Mouse (Mus musculus): ENCODE measurements around the gene Ece1. TPM values are rescaled to one million over a fixed set of nuclear protein-coding genes. Genes with fewer than 3 reads are reported as not detected.

Ece1 gene
- polyA plus RNA-seq, 1 experiment from 2014 or later = 10.8 TPM

- ATAC-seq = no peak
- 92% methylated on average over 4 of the region's 4 CpGs for whole genome bisulfite sequencing
- peaks cover 40% of the 10 kb centered on the region for H3K36me3 ChIP-seq (ENCODE audit: poor library complexity, severe bottlenecking)
Measured at GRCm38 (mm10) chr4:137936134-137936533, 74.1 kb downstream of the Ece1 start.

GRCm38 (mm10) chr4:137940061-137940460, 78.0 kb downstream of the Ece1 start:
- peaks cover 26% of the 10 kb centered on the region for H3K4me1 ChIP-seq
- no peaks in the 10 kb centered on the region for H3K27me3 ChIP-seq
- no peak for ATAC-seq
- 83% methylated on average over 10 of the region's 10 CpGs for WGBS
- no peak overlapping the region for H3K4me3 ChIP-seq
- H3K36me3 ChIP-seq (ENCODE audit: poor library complexity, severe bottlenecking) = peaks cover 36% of the 10 kb centered on the region
- no peak overlapping the region for H3K9ac ChIP-seq
- H3K27ac ChIP-seq = 0 out of 2 replicates have a peak overlapping the region, but pooled peaks have one; percentile 15
- H3K4me2 ChIP-seq = no peak overlapping the region
- H3K9me3 ChIP-seq (replicated peaks) = no peaks in the 10 kb centered on the region

More at GRCm38 (mm10) chr4:137936134-137936533, 74.1 kb downstream of the Ece1 start:
- H3K27me3 ChIP-seq = peaks cover 9% of the 10 kb centered on the region; the same call in 1 of the 2 replicates
- no peaks in the 10 kb centered on the region; the same call in 1 of the 2 replicates for H3K9me3 ChIP-seq (replicated peaks)
- no peak overlapping the region for H3K4me3 ChIP-seq
- peaks cover 27% of the 10 kb centered on the region for H3K4me1 ChIP-seq
- H3K9ac ChIP-seq = no peak overlapping the region
- no peak overlapping the region for H3K4me2 ChIP-seq
- no peak overlapping the region for H3K27ac ChIP-seq

DNA sequence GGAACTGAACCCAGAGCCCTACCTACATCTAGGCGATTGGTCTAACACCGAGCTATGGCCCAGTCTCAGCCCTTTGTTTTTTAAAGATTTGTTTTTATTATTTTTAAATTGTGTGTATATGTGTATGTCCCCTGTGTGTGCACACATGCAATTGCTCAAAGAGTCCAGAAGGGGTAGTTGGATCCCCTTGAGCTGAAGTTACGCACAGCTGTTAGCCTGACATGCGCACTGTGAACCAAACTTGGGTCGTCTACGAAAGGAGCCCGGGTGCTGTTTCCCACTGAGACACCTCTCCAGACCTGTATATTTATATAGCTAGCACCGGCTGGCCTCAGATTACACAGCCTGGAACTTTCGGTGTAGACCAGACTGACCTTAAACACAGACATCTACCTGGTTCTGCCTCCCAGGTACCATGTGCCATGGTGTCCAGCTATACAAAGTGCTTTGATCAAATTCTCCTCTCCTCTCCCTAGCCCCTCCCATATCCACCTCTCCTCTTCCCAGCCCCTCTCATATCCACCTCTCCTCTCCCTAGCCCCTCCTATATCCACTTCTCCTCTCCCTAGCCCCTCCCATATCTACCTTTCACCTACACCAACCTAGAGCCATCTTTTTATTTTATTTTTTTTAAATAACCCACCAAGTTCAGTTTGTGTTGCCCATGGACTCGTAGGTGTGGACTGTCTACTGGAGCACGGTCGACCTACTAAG, 79.3 kb downstream of the Ece1 start:
- no peak overlapping the region for H3K9ac ChIP-seq
- H3K36me3 ChIP-seq (ENCODE audit: poor library complexity, severe bottlenecking) = peaks cover 34% of the 10 kb centered on the region
- no peak for ATAC-seq
- WGBS = 94% methylated on average over 12 of the region's 12 CpGs
- no peak overlapping the region for H3K4me2 ChIP-seq
- peaks cover 26% of the 10 kb centered on the region for H3K4me1 ChIP-seq
- H3K9me3 ChIP-seq (replicated peaks) = no peaks in the 10 kb centered on the region
- no peaks in the 10 kb centered on the region for H3K27me3 ChIP-seq
- no peak overlapping the region for H3K4me3 ChIP-seq
- no peak overlapping the region for H3K27ac ChIP-seq

GRCm38 (mm10) chr4:137941871-137942781, 80.1 kb downstream of the Ece1 start:
- no peaks in the 10 kb centered on the region for H3K9me3 ChIP-seq (replicated peaks)
- no peak overlapping the region for H3K27ac ChIP-seq
- H3K9ac ChIP-seq = no peak overlapping the region
- no peaks in the 10 kb centered on the region for H3K27me3 ChIP-seq
- H3K4me2 ChIP-seq = no peak overlapping the region
- H3K4me1 ChIP-seq = peaks cover 26% of the 10 kb centered on the region
- no peak overlapping the region for H3K4me3 ChIP-seq
- WGBS = 62% methylated on average over 17 of the region's 17 CpGs
- ATAC-seq = no peak
- peaks cover 27% of the 10 kb centered on the region for H3K36me3 ChIP-seq (ENCODE audit: poor library complexity, severe bottlenecking)

DNA sequence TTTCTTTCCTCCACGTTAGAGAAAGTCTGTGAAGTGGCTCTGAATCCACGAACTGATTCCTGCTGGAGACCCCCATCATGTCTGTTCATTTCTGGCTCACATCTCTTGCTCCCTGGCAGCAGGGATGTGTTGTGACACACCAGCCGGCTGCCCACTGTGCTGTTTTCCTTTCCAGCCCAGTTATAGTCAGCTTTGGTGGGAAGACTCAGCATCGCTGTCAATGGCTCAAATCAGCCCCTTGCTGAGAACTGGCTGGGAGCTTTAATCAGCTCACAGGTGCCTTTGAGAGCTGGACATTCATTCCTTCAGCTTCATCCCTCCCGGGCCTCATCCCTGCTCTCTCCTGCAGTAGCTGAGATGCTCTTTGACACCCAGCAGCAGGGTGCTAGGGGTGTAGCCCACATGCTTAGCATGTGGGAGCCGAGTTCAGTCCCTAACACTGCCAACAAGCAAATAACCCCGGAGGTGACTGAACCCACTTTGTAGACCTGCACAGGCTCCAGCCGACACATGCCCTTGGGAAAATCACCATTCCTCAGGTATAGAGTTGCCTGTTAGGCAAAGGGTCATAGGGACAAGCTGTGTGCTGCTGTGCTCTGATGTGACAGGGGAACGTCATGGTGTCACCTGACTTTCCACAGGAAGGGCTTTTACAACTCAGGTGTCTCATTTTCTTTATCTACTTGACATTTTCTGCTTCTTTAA, 80.9 kb downstream of the Ece1 start:
- WGBS = 32% methylated on average over 9 of the region's 9 CpGs
- 0 out of 2 replicates have a peak overlapping the region, but pooled peaks have one; percentile 25 for H3K27ac ChIP-seq
- ATAC-seq = no peak
- no peaks in the 10 kb centered on the region for H3K9me3 ChIP-seq (replicated peaks)
- peaks cover 19% of the 10 kb centered on the region for H3K36me3 ChIP-seq (ENCODE audit: poor library complexity, severe bottlenecking)
- no peaks in the 10 kb centered on the region for H3K27me3 ChIP-seq
- no peak overlapping the region for H3K4me3 ChIP-seq
- no peak overlapping the region for H3K9ac ChIP-seq
- no peak overlapping the region for H3K4me2 ChIP-seq
- H3K4me1 ChIP-seq = peaks cover 26% of the 10 kb centered on the region

DNA sequence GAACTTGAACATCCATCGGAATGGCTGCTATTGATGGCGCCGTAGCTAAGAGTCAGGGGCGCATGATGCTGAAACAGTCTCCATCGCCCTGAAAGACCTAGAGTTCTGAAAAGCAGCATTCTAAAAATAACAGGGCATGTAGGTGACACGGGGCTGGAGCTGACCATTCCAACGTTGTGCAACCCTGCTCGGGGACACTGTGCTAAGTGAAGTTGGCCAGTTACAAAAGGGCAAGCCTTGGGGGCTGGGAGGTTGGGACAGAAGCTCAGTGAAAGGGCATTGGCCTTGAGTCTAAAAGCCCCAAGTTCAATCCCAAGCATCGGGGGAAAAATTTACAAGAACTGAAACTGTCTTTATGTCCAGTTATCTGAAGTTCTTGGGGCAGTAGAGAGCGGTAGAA, 81.5 kb downstream of the Ece1 start:
- Histone ChIP-seq H3K4me3 (no peak overlapping the region), H3K4me2 (no peak overlapping the region), H3K27ac (no peak overlapping the region), H3K36me3 (ENCODE audit: poor library complexity, severe bottlenecking) (peaks cover 16% of the 10 kb centered on the region), H3K4me1 (peaks cover 26% of the 10 kb centered on the region), H3K9ac (no peak overlapping the region), H3K9me3 (replicated peaks) (no peaks in the 10 kb centered on the region), H3K27me3 (no peaks in the 10 kb centered on the region)
- no peak for ATAC-seq
- WGBS = 91% methylated on average over 10 of the region's 10 CpGs

- no peak overlapping the region for H3K4me3 ChIP-seq
- H3K9me3 ChIP-seq (replicated peaks) = no peaks in the 10 kb centered on the region
- H3K4me2 ChIP-seq = no peak overlapping the region
- H3K4me1 ChIP-seq = peaks cover 17% of the 10 kb centered on the region
- H3K36me3 ChIP-seq (ENCODE audit: poor library complexity, severe bottlenecking) = peaks cover 26% of the 10 kb centered on the region
- no peak for ATAC-seq
- no peak overlapping the region for H3K9ac ChIP-seq
- H3K27ac ChIP-seq = no peak overlapping the region
- no peaks in the 10 kb centered on the region for H3K27me3 ChIP-seq
- 69% methylated on average over 4 of the region's 4 CpGs for WGBS
Measured at GRCm38 (mm10) chr4:137945376-137945775, 83.3 kb downstream of the Ece1 start.

- Histone ChIP-seq H3K27ac (no peak overlapping the region), H3K27me3 (no peaks in the 10 kb centered on the region), H3K4me3 (no peak overlapping the region), H3K9ac (no peak overlapping the region), H3K36me3 (ENCODE audit: poor library complexity, severe bottlenecking) (peaks cover 29% of the 10 kb centered on the region), H3K4me1 (peaks cover 17% of the 10 kb centered on the region), H3K4me2 (no peak overlapping the region), H3K9me3 (replicated peaks) (no peaks in the 10 kb centered on the region)
- ATAC-seq = no peak
- WGBS = 85% methylated on average over 8 of the region's 11 CpGs
Measured at GRCm38 (mm10) chr4:137946419-137946818, 84.4 kb downstream of the Ece1 start.

GRCm38 (mm10) chr4:137952840-137953239, 90.8 kb downstream of the Ece1 start:
- Histone ChIP-seq H3K4me2 (no peak overlapping the region), H3K36me3 (ENCODE audit: poor library complexity, severe bottlenecking) (peaks cover 47% of the 10 kb centered on the region), H3K9ac (no peak overlapping the region), H3K27ac (no peak overlapping the region), H3K27me3 (no peaks in the 10 kb centered on the region), H3K9me3 (replicated peaks) (no peaks in the 10 kb centered on the region), H3K4me3 (no peak overlapping the region), H3K4me1 (no peaks in the 10 kb centered on the region)
- WGBS = 28% methylated on average over 4 of the region's 4 CpGs
- no peak for ATAC-seq

- no peaks in the 10 kb centered on the region for H3K9me3 ChIP-seq (replicated peaks)
- H3K4me1 ChIP-seq = no peaks in the 10 kb centered on the region
- no peaks in the 10 kb centered on the region for H3K27me3 ChIP-seq
- H3K36me3 ChIP-seq (ENCODE audit: poor library complexity, severe bottlenecking) = peaks cover 51% of the 10 kb centered on the region
- no peak for ATAC-seq
- no peak overlapping the region for H3K27ac ChIP-seq
- no peak overlapping the region for H3K9ac ChIP-seq
- no peak overlapping the region for H3K4me2 ChIP-seq
- no peak overlapping the region for H3K4me3 ChIP-seq
- WGBS = 77% methylated on average over 2 of the region's 2 CpGs
Measured at GRCm38 (mm10) chr4:137954184-137954583, 92.1 kb downstream of the Ece1 start.

DNA sequence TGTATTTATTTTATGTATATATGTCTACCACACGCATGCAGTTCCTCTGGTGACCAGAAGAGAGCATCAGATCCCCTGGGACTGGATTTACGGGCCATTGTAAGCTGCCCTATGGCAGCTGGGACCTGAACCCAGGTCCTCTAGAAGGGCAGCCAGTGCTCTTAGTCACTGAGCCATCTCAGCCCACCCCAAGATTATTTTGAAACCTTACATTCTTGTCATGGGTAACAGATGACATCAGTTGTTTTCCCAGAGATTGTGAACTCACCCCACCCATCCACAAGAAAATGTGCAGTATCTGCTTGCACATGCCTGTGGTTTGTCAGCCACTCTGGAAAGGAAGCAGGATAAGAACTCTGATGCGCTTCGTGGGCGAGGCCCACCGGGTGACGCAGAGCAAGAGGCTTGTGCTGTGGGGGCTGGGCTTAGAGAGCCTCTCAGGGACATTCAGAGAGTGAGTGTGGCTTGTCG, 92.9 kb downstream of the Ece1 start:
- Histone ChIP-seq H3K36me3 (ENCODE audit: poor library complexity, severe bottlenecking) (peaks cover 51% of the 10 kb centered on the region), H3K4me2 (no peak overlapping the region), H3K9me3 (replicated peaks) (peaks cover 6% of the 10 kb centered on the region; the same call in 1 of the 2 replicates), H3K4me3 (no peak overlapping the region), H3K27me3 (no peaks in the 10 kb centered on the region), H3K27ac (no peak overlapping the region), H3K9ac (no peak overlapping the region), H3K4me1 (no peaks in the 10 kb centered on the region)
- 91% methylated on average over 8 of the region's 8 CpGs for WGBS
- no peak for ATAC-seq
